Mouse (Mus musculus): ENCODE measurements around the gene Adamtsl5.

Adamtsl5 gene

DNA sequence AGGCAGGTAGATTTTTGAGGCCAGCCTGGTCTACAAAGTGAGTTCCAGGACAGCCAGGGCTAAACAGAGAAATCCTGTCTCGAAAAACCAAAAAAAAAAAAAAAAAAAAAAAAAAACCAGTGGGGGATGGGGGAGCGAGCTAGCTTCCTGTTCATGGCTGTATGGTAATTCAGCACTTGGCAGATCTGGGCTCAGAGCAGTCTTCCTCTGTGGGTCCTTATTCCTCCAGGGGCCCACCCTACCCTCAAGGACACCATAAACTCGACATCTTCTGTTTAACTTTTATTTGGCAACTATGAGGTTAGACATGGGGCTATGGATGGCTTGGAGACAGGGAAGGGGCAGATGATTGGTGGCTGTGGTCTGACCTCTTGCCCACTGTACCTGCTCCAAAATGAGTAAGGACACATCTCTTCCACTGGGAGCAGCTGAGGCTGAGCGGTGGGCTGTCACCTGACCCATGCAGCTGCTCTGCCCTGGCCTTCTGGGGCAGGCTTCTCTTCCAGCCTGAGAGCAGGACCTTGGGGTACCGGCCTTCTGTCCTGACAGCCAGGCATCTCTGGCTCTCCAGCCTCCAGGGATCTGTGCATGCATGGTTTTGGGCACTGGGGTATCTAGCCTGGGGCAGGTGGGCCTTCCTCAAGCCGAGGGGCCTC is 27.1 kb downstream of the Adamtsl5 start:
- no peak for DNase-seq (ENCODE audit: low read depth, low spot score)

DNA sequence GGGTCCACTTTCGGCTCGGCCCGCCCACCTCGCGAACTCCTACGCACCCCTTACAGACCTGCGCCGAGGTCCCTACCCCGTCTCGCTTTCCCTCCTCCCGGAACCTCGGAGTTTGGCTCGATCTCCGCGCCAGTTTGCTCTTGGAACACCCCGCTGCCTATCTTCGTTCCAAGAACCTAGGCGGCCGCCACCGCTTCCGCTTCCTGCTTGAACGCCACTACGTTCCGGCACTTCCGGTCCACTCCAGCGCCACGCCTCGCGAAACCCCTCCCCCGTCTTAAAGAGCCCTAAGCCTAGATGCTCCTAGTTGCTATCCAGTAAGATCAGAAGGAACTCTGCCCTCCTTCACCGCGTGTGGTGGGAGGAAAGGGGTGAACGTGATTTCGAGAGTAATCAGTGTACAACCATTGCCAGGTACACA is 27.9 kb downstream of the Adamtsl5 start, which contains the start of gene 2310011J03Rik:
2310011J03Rik (minus strand) TSS at position 198 of the 421 bp plus-strand sequence.
- peak; percentile 73 for DNase-seq (ENCODE audit: low read depth, low spot score)

DNA sequence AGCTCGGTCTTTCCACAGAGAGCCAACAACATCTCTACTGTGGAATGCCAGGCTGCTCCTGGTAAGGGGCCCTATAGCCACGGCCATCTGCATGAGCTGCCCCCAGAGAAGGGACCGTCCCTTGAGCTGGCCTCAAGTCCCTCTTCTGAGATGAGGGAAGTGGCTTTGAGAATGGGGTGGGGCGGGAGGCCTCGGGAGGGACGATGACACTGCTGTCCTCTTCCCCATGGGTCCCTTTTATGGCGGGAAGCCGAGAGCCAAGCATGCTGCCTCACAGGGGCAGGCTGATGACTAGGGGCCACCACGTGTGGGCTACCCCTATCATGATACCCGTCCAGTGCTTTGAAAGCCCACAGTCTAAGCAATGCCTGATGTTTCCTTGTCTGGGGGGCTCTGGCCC is 31.2 kb downstream of the Adamtsl5 start:
- no peak for DNase-seq (ENCODE audit: low read depth, low spot score)

GRCm38 (mm10) chr10:80316359-80316781 is 31.8 kb downstream of the Adamtsl5 start:
- no peak for DNase-seq (ENCODE audit: low read depth, low spot score)

- no peak for DNase-seq (ENCODE audit: low read depth, low spot score)
These were observed 32.9 kb downstream of the Adamtsl5 start for GRCm38 (mm10) chr10:80315315-80315714.

DNA sequence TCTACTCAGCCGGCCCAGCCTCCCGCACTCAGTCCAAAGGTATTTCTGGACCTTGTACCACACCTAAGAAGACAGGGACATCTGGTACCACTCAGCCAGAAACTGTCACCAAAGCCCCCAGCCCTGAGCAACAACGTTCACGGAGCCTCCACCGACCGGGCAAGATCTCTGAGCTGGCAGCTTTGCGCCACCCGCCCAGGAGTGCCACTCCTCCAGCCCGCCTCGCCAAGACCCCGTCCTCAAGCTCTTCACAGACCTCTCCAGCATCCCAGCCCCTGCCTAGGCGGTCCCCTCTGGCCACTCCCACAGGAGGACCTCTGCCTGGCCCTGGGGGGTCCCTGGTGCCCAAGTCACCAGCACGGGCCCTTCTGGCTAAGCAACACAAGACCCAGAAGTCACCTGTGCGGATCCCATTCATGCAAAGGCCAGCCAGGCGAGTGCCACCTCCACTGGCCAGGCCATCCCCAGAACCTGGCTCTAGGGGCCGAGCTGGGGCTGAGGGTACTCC is 33.7 kb downstream of the Adamtsl5 start:
- no peak for DNase-seq (ENCODE audit: low read depth, low spot score)

DNA sequence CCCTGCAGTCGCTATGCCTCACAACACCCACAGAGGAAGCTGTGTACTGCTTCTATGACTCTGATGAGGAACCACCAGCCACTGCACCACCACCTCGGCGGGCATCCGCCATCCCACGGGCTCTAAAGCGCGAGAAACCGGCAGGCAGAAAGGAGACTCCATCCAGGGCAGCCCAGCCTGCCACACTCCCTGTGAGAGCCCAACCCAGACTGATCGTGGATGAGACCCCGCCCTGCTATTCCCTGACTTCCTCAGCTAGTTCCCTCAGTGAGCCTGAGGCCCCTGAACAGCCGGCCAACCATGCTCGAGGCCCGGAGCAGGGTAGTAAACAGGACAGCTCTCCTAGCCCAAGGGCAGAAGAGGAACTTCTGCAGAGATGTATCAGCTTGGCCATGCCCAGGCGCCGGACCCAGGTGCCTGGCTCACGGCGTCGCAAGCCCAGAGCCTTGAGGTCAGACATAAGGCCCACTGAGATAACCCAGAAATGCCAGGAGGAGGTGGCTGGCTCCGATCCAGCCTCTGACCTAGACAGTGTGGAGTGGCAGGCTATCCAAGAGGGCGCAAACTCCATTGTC is 34.5 kb downstream of the Adamtsl5 start:
- DNase-seq (ENCODE audit: low read depth, low spot score), result no peak

DNA sequence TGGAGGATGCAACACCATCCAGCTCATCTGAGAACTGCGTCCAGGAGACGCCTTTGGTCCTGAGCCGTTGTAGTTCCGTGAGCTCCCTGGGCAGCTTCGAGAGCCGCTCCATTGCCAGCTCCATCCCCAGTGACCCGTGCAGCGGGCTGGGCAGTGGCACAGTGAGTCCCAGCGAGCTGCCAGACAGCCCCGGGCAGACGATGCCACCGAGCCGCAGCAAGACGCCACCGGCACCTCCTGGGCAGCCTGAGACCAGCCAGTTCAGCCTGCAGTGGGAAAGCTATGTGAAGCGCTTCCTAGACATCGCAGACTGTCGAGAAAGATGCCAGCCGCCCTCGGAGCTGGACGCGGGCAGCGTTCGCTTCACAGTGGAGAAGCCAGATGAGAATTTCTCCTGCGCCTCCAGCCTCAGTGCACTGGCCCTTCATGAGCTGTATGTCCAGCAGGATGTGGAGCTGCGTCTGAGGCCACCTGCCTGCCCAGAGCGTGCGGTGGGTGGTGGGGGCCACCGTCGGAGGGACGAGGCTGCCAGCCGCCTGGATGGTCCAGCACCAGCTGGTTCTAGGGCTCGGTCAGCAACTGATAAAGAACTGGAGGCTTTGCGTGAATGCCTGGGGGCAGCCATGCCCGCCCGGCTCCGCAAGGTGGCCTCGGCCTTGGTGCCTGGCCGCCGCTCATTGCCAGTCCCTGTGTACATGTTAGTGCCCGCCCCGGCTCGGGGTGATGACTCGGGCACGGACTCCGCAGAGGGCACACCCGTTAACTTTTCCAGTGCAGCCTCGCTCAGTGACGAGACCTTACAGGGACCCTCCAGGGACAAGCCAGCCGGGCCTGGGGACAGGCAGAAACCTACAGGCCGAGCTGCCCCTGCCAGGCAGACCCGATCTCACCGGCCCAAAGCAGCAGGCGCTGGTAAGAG is 35.4 kb downstream of the Adamtsl5 start:
- DNase-seq (ENCODE audit: low read depth, low spot score), result no peak

DNA sequence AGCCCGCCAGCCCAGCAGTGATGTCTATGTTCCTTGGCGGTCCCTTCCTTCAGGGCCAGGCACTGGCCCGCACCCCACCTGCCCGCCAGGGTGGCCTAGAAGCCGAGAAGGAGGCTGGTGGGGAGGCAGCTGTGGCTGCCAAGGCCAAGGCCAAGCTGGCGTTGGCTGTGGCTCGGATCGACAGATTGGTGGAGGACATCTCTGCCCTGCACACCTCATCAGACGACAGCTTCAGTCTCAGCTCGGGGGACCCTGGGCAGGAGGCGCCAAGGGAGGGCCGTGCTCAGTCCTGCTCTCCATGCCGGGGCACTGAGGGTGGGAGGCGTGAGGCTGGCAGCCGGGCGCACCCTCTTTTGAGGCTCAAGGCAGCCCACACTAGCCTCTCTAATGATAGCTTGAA is 36.7 kb downstream of the Adamtsl5 start:
- DNase-seq (ENCODE audit: low read depth, low spot score), result no peak

DNA sequence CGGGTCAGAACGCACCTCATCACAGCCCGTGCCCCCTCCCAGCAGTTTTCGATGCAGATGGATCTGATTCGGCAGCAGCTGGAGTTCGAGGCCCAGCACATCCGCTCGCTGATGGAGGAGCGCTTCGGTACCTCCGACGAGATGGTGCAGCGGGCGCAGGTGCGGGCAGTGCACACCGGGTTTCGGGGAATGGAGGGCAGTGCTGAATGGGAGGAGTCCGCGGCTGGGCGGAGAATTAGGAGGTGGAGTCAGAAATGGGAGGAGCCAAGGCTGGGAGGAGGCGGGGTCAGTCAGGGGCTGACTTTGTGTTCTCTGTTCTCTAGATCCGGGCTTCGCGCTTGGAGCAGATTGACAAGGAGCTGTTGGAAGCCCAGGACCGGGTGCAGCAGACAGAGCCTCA is 43.4 kb downstream of the Adamtsl5 start:
- no peak for DNase-seq (ENCODE audit: low read depth, low spot score)

GRCm38 (mm10) chr10:80304458-80304857 is 43.8 kb downstream of the Adamtsl5 start:
- DNase-seq (ENCODE audit: low read depth, low spot score), result no peak

GRCm38 (mm10) chr10:80302471-80302881 is 45.7 kb downstream of the Adamtsl5 start:
- no peak for DNase-seq (ENCODE audit: low read depth, low spot score)

GRCm38 (mm10) chr10:80302082-80302355 is 46.2 kb downstream of the Adamtsl5 start:
- DNase-seq (ENCODE audit: low read depth, low spot score), result no peak

DNA sequence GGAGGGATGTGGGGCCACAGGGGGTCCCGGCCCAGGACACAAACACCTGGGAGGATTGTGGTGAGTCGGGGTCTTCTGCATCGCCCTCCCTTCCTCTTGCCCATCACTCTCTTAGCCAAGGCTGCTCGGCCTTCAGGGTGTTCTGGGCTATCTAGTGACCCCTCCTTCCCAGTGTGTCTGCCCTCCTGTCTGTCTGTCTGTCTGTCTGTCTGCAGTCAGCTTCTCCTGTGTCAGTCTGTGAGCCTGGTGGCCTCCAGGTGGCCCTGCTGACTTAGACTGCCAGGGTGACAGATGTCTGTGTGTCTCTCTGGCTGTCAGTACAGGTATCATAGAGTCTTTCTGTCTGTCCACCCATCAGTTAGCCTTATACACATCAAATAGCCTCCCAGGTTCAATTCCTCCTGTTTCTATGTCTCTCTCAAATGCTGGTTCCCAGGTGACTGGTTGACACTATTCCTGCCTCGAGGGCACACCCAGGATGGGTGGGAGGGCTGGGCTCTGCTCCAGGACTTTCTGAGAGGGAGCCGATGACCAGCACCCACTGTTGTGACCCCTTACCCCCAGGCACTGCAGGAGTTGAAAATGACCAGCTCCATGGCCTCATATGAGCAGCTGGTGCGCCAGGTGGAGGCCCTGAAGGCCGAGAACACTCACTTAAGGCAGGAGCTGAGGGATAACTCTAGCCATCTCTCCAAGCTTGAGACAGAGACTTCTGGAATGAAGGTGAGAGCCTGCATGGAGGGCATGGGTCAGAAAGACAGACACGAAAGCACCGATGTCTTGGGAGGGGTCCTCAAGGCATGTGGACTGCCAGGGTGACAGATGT is 46.7 kb downstream of the Adamtsl5 start:
- no peak for DNase-seq (ENCODE audit: low read depth, low spot score)

DNA sequence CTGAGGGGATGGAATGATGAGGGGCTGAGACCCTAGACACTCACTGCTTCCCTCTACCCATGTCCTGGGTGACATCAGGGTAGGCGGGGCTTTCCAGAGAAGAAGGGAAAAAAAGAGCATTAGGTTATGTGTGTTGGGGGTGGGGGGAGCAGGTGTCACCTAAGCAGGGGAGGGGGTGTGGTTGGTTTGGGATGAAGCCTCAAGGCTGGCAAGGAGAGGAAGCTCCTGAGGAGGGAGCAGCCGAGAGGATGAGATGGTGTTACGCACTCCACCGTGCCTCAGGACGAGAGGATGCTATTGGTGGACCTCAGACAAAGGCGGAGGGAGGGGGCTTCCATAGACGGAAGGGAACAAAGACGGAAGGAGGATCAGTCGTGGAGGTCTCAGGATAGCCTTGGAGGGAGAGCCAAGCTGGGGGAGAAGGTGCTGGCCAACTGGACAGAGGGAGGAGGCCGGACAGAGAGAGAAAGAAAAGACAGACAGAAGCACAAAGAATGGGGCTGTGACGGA is 47.5 kb downstream of the Adamtsl5 start:
- DNase-seq (ENCODE audit: low read depth, low spot score), result peak; percentile 87

GRCm38 (mm10) chr10:80299824-80300223 is 48.4 kb downstream of the Adamtsl5 start:
- no peak for DNase-seq (ENCODE audit: low read depth, low spot score)

DNA sequence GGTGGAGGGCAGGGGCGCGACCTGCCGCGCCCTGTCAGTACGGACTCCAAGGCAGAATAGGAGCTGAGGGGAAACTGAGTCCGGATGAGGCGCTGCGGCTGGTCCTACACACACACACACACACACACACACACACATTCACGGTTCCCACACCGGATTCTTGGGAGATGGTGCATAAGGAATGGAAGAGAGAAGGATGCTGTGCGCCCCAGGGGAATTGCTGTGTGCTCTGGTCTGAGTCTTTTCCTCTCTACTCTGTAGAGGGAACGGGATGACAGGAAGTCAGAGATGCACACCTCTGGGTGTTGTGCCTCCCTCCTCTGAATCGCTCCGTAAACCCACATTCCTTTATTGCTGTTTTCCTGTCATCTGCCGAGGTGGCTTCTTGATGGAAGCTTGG is 48.9 kb downstream of the Adamtsl5 start:
- DNase-seq (ENCODE audit: low read depth, low spot score), result no peak

DNA sequence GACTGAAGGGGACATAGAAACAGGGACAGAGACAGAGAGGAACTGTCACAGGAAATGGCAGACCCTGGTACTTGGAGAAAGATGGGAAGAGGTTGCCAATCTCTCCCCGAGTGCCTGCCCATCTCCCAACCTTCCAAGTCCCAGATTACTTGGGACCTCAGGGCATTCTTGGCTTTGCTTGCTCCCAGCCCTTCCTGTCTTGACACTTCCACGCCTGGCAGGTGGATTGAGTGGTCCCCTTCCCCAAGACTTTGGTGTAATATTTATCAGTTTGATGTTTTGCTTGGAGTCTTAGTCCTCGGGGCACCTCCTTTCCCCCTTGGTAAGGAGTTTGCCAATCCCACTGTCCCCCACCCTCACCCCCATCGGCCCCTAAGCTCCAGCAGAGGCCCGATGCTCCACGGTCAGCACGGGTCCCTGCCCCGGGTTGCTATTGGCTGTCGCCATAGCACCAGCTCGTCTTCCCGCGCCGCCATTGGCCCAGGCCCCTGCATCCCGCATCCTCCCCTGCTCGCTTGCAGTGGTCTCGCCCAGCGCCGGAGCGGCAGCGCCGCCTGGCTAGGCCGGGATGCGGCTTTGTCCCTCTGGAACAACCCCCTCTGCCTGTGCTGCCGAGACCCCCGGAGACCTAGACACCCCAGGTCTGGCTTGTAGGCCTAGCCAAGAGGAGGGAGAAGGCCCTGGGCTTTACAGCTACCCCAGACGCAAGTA is 49.5 kb downstream of the Adamtsl5 start:
- DNase-seq (ENCODE audit: low read depth, low spot score), result peak; percentile 87

- DNase-seq (ENCODE audit: low read depth, low spot score), result no peak
These were observed 50.6 kb downstream of the Adamtsl5 start for GRCm38 (mm10) chr10:80297526-80298133.

DNA sequence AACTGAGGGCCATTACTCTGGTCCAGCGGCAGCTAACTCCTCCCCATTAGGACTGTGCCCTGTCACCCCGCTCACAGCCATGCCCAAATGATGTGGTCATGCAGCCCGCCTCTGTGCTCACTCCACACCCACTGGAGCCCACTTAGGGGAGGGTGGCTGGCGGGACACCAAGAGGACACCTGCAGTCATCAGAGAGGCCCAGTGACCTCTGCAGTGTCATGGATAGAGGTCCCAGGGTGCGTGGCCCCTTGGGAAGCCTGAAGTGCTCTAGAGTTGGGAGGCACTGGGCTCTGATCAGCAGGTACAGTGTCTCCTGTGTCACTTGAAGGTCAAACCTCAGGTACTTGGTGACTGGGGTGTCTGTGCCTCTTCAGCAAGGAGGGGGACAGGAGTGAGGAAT is 51.4 kb downstream of the Adamtsl5 start:
- no peak for DNase-seq (ENCODE audit: low read depth, low spot score)
